Mouse (Mus musculus): ENCODE data around the gene Rbm20. TPM values are rescaled to one million over a fixed set of nuclear protein-coding genes. Genes with fewer than 3 reads are reported as not detected.

Gene Rbm20
- polyA plus RNA-seq, 1 experiment from 2014 or later: 5.8 TPM

DNA sequence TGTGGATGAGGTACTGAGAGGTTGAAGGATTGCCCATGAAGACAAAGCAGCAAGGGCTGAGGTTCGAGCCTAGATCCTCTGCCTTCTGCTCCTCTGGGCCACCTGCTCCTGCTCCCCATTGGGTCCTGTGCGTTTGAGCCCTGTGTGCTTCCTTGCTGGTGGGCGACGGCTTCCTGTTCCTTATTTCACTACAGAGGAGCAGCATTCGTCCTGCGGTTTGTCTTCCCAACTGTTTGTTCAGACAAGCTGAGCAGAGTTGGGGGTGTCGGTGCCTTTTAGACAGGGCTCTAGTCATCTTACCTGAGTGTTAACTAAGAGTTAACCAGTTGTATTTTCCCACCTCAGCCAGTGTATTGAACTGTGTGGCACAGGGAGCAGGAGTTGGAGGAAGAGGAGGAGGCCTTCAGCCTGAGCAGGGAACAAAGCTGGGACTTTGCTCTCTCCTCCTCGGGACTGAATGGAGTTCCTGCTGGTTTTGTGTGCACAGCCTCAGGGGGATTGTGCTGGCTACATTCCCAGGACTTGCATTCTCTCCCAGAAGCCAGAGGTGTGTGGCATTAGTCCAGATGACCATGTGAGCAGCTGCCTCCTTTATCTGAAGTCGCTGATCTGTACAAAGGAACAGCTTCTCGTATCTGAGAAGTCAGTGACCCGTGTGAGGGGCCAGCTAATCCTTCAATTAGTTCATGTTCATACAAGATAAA, 97.0 kb downstream of the Rbm20 start:
- 44% methylated on average over 11 of the region's 11 CpGs for WGBS

DNA sequence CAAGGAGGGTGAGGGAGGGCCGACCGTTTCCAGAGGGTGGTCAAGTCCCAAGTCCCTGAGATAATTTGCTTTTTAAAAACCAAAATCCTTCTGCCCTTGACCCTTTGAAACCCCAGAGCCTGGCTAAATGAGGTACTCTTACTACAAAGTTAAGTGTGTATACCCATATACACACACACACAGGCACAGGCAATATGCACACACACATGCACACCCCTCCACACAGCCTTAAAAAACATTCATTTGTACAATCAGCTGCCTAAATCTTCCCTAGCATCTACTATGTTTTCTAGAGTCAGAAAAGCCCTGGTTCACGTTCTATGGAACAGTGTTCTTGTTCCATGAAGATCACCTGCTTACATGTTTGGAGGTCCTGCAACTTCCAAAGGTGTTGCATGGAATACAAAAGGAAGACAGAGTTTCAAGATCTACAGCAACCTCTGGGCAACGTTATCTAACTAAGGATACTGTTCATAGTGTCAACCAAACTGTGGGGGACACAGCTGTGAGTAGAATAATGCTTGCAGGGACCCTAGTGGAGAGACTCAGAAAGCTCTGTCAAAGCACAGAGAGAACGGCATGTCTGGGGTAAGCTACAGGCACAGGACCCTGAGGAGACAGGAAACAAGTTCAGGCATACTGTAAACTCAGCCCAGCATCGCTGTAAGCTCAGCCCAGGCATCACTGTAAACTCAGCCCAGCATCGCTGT, 97.7 kb downstream of the Rbm20 start:
- no peaks in the 10 kb centered on the region for H3K27me3 ChIP-seq
- H3K36me3 ChIP-seq (ENCODE audit: poor library complexity, severe bottlenecking): no peaks in the 10 kb centered on the region
- H3K4me2 ChIP-seq: no peak overlapping the region
- H3K4me3 ChIP-seq: no peak overlapping the region
- no peak overlapping the region for H3K27ac ChIP-seq
- 42% methylated on average over 7 of the region's 7 CpGs for WGBS
- peaks cover 16% of the 10 kb centered on the region; the same call in 1 of the 2 replicates for H3K4me1 ChIP-seq
- no peak overlapping the region for H3K9ac ChIP-seq
- ATAC-seq: peak; percentile 33
- no peaks in the 10 kb centered on the region for H3K9me3 ChIP-seq (replicated peaks)

More for the DNA sequence above, 97.0 kb downstream of the Rbm20 start:
- Histone ChIP-seq H3K4me2 (no peak overlapping the region), H3K36me3 (ENCODE audit: poor library complexity, severe bottlenecking) (no peaks in the 10 kb centered on the region), H3K4me1 (peaks cover 16% of the 10 kb centered on the region; the same call in 1 of the 2 replicates), H3K9ac (no peak overlapping the region), H3K9me3 (replicated peaks) (no peaks in the 10 kb centered on the region), H3K27ac (peak overlapping the region; percentile 40; the same call in 1 of the 2 replicates), H3K4me3 (no peak overlapping the region), H3K27me3 (no peaks in the 10 kb centered on the region)
- peak; percentile 82 for ATAC-seq

DNA sequence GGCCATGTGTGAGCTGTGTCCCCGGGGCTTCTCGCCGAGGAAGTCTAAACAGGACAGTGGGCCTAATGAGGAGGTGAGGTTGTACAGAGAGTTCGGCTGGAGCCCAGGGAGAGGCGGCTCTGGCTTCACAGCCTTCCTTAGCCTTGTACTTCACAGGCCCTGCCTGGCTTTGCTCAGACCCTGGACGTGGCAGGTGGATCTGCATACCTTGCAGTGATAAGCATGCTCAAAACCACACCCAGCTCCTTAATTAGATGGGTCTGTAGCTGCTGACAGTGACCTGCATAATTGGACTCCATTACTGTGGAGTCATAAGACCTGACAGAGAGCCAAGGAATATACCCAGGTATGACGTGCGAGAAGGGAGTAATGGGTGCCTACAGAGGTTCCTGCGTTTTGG, 102.3 kb downstream of the Rbm20 start:
- H3K27ac ChIP-seq: no peak overlapping the region
- no peak for ATAC-seq
- H3K27me3 ChIP-seq: no peaks in the 10 kb centered on the region
- no peak overlapping the region for H3K9ac ChIP-seq
- H3K36me3 ChIP-seq (ENCODE audit: poor library complexity, severe bottlenecking): no peaks in the 10 kb centered on the region
- WGBS: 89% methylated on average over 9 of the region's 9 CpGs
- peaks cover 6% of the 10 kb centered on the region; the same call in 1 of the 2 replicates for H3K4me1 ChIP-seq
- H3K4me2 ChIP-seq: no peak overlapping the region
- no peak overlapping the region for H3K4me3 ChIP-seq
- H3K9me3 ChIP-seq (replicated peaks): no peaks in the 10 kb centered on the region

DNA sequence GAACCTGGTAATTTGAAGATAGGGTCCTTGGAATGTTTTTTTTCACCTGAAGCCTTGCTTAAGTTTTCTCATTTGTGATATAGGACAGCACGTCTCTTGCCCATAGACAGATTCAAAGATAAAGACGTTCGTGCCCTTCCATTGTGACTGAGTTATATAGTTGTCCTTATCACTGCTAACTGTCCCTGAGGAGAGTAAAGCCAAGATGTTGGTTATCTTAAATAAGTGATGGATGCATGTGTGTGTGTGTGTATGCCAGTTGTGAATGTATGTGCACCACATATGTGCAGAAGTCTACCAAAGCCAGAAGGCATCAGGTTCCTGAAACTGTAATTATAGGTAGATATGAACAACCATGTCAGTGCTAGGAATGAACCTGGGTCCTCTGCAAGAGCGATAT, 102.7 kb downstream of the Rbm20 start:
- Histone ChIP-seq H3K4me2 (no peak overlapping the region), H3K27me3 (no peaks in the 10 kb centered on the region), H3K9ac (no peak overlapping the region), H3K4me3 (no peak overlapping the region), H3K4me1 (peaks cover 2% of the 10 kb centered on the region; the same call in 1 of the 2 replicates), H3K27ac (no peak overlapping the region), H3K9me3 (replicated peaks) (no peaks in the 10 kb centered on the region), H3K36me3 (ENCODE audit: poor library complexity, severe bottlenecking) (no peaks in the 10 kb centered on the region)
- no peak for ATAC-seq
- WGBS: 94% methylated on average over 4 of the region's 4 CpGs

DNA sequence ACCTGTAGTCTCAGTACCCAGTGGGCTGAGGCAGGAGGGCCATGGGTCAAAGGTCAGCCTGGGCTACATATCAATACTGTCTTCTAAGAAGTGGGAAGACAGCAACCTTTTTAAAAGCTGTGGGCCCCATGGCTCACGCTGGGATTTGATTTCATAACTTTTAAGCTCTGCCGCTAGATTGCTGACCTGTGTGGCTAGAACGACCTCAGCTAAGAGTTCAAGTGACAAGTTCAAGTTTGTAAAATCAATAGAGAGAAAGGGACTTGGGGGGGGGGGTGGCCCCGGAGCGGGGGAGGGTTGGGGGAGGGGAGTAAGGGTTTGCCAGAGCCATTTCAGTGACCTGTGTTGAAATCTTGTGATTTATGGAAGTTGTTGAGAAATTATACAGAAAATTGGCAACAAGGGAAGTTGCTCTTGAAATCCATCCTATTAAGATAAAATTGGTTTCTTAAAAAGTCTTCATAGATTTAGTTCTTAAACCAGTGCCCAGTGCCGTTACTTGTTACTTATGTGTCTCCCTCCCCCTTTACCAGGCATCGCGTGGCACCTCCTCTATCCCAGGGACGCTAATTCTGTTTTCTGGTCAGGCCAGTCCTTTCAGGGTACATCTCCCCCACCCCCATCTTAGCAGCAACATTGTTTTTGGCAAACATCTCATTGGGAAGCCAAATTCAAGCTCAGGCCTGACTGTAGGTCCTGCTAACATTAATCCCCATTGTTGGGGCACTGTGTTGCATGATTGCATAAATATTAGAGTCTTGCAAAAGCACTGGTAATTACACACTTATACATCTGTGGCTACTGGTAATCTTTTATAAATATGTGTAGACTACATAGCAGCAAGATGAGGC, 103.9 kb downstream of the Rbm20 start:
- 68% methylated on average over 9 of the region's 9 CpGs for WGBS
- H3K36me3 ChIP-seq (ENCODE audit: poor library complexity, severe bottlenecking): no peaks in the 10 kb centered on the region
- no peak overlapping the region for H3K27ac ChIP-seq
- peaks cover 4% of the 10 kb centered on the region for H3K4me1 ChIP-seq
- H3K9ac ChIP-seq: no peak overlapping the region
- no peak for ATAC-seq
- H3K27me3 ChIP-seq: no peaks in the 10 kb centered on the region
- H3K4me3 ChIP-seq: no peak overlapping the region
- H3K9me3 ChIP-seq (replicated peaks): no peaks in the 10 kb centered on the region
- no peak overlapping the region for H3K4me2 ChIP-seq

DNA sequence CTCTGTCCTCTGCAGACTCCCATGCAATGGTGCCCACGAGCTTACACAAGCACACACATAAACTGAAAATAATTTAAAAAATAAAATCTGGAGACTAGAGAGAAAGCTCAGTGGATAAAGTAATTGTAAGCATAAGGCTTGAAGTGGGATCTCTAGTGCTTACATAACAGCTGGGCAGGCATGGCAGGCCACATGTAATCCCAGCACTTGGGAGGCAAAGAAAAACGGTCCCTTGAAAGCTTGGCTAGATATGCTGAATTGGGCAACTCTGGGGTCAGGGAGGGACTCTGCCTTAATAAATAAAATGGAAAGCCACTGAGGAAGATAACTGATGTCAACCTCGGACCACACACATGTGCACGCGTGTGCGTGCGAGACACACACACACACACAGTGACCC, 104.7 kb downstream of the Rbm20 start:
- no peak for ATAC-seq
- WGBS: 92% methylated on average over 7 of the region's 7 CpGs
- H3K27ac ChIP-seq: no peak overlapping the region

DNA sequence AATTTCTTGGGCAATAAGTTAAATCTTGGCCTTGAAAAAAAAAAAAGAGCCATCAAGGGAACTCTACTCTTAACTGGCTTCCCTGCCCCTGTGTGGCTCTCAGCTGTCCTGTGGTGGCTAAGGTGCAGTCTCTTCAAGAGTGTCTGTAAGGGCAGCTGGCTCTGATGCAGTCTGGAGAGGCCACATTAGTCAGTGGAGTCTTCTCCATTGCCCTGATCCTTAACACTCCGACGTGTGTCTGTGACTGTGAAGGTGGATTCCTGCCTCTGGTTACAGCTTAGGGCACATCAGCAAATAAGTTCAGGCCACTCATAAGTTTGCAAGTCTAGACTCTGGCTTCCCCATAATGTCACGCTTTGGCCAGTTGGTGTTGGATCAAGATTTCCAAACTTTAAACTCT, 108.2 kb downstream of the Rbm20 start:
- Histone ChIP-seq H3K36me3 (ENCODE audit: poor library complexity, severe bottlenecking) (no peaks in the 10 kb centered on the region), H3K9ac (no peak overlapping the region), H3K4me1 (peaks cover 19% of the 10 kb centered on the region), H3K9me3 (replicated peaks) (no peaks in the 10 kb centered on the region), H3K27ac (no peak overlapping the region), H3K4me3 (no peak overlapping the region), H3K27me3 (no peaks in the 10 kb centered on the region), H3K4me2 (no peak overlapping the region)
- ATAC-seq: no peak
- 96% methylated on average over 3 of the region's 3 CpGs for WGBS

More for the DNA sequence above, 104.7 kb downstream of the Rbm20 start:
- Histone ChIP-seq H3K4me1 (peaks cover 13% of the 10 kb centered on the region), H3K9me3 (replicated peaks) (no peaks in the 10 kb centered on the region), H3K4me2 (no peak overlapping the region), H3K4me3 (no peak overlapping the region), H3K27me3 (no peaks in the 10 kb centered on the region), H3K36me3 (ENCODE audit: poor library complexity, severe bottlenecking) (no peaks in the 10 kb centered on the region), H3K9ac (no peak overlapping the region)

DNA sequence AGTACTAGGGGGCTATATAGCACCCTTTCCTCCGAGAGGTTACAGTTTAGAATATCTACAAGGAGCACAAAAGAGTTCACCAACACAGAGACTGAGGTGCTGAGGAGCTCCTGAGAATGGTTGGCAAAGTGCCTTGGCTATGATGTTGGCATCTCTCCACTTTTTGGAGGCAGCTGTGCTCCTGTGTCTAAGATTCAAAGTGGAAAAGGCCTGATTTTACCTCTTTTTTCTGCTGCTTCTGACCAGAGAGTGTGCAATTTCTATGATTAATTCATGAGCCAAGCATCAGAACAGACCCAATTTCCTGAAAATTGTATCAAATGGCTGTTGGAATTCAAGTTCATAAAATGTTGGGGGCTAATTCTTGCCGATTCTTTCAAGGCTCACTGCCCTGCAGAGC, 109.1 kb downstream of the Rbm20 start:
- H3K4me3 ChIP-seq: no peak overlapping the region
- no peak overlapping the region for H3K4me2 ChIP-seq
- ATAC-seq: peak; percentile 19; the same call in 1 of the 2 replicates
- no peaks in the 10 kb centered on the region for H3K9me3 ChIP-seq (replicated peaks)
- no peaks in the 10 kb centered on the region for H3K27me3 ChIP-seq
- H3K4me1 ChIP-seq: peaks cover 19% of the 10 kb centered on the region
- 45% methylated on average over 2 of the region's 2 CpGs for WGBS
- no peak overlapping the region for H3K9ac ChIP-seq
- no peaks in the 10 kb centered on the region for H3K36me3 ChIP-seq (ENCODE audit: poor library complexity, severe bottlenecking)
- H3K27ac ChIP-seq: peak overlapping the region; percentile 48

DNA sequence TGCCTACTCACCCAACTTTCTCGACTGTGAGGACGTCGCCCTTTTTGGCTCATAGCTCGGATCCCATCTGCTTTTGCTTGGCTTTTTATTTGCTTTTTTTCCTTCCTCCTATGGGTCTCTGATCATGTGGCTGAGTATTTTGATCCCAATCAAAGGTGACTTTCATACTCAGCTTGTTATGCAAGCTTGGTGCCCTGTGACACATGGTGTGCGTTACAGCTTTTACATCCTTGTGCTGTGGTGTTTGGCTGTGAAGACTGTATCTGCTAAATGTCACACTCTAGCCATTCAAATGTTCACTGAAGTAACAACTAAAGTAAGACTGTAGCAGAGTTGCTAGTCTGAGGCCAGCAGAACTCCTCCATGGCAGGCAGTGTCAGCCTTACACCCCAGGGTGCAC, 109.7 kb downstream of the Rbm20 start:
- H3K4me1 ChIP-seq: peaks cover 19% of the 10 kb centered on the region
- no peak overlapping the region for H3K4me3 ChIP-seq
- H3K9me3 ChIP-seq (replicated peaks): no peaks in the 10 kb centered on the region
- 0 out of 2 replicates have a peak, but pooled peaks have one; percentile 33 for ATAC-seq
- no peak overlapping the region for H3K9ac ChIP-seq
- WGBS: 52% methylated on average over 5 of the region's 5 CpGs
- no peak overlapping the region for H3K4me2 ChIP-seq
- no peaks in the 10 kb centered on the region for H3K36me3 ChIP-seq (ENCODE audit: poor library complexity, severe bottlenecking)
- peak overlapping the region; percentile 48; the same call in 1 of the 2 replicates for H3K27ac ChIP-seq
- H3K27me3 ChIP-seq: no peaks in the 10 kb centered on the region

DNA sequence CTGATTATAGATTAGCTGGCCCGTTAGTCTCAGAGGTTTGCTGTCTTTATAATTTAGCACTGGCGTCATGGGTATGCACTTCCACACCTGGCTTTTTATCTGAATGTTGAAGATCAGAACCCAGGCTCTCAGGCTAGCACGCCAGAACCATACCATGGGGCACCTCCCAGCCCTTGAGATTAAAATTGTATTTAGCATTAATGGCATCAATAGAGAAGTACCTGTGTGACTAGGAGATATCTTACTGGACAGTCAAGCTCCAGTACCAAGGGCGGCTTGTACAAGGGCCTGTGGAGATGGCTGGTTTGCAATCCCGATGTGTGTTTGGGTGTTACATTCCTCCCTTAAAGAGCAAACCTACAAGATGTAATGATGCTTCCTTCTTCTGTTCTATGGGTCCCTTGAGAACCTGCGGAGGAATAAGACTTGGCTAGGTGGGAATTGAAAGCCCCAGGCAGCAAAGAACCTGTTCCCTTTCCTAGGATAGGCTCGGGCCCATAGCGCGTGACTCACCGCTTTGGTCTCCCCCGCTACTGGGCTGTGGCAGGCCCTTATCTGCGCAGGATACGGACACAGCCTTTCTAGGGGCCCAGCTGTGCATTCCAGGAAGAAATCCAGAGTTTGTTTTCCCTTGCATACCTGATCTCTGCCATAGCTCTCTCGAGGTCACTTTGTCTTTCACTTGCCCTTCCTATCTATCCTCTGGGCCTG, 111.7 kb downstream of the Rbm20 start:
- 92% methylated on average over 14 of the region's 14 CpGs for WGBS
- no peak overlapping the region for H3K9ac ChIP-seq
- no peak overlapping the region for H3K4me3 ChIP-seq
- no peaks in the 10 kb centered on the region for H3K9me3 ChIP-seq (replicated peaks)
- no peak overlapping the region for H3K4me2 ChIP-seq
- H3K27me3 ChIP-seq: no peaks in the 10 kb centered on the region
- no peak overlapping the region for H3K27ac ChIP-seq
- no peaks in the 10 kb centered on the region for H3K36me3 ChIP-seq (ENCODE audit: poor library complexity, severe bottlenecking)
- H3K4me1 ChIP-seq: peaks cover 19% of the 10 kb centered on the region
- no peak for ATAC-seq

DNA sequence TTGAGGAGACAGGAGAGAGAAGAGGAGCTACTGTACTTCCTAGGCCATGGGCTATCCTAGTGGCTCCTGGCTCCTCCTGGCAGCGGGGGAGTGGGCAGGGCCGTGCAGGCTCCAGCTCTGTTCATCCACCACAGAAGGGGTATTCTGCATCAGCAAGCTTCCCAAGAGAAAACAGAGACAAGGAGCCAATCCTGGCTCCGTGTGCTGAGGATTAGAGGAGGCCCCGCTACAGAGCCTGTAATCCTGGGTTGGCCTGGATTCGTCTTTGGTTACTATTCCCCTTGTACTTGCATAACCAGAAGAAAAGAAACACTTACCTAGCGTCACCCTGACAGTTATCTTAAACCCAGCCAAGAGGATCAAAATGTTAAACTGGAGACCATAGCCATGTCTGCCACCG, 112.5 kb downstream of the Rbm20 start:
- Histone ChIP-seq H3K4me2 (no peak overlapping the region), H3K9ac (no peak overlapping the region), H3K4me3 (no peak overlapping the region), H3K27me3 (no peaks in the 10 kb centered on the region), H3K9me3 (replicated peaks) (no peaks in the 10 kb centered on the region), H3K36me3 (ENCODE audit: poor library complexity, severe bottlenecking) (no peaks in the 10 kb centered on the region), H3K4me1 (peaks cover 19% of the 10 kb centered on the region), H3K27ac (no peak overlapping the region)
- whole genome bisulfite sequencing: 63% methylated on average over 7 of the region's 7 CpGs
- ATAC-seq: no peak
